Mouse (Mus musculus): ENCODE results near the gene Zfp995.
"Not testable (repeated sequence)": the region's sequence is repeated elsewhere in the genome, so short reads cannot be mapped to it uniquely, and the experiment has no call there.

Gene Zfp995

DNA sequence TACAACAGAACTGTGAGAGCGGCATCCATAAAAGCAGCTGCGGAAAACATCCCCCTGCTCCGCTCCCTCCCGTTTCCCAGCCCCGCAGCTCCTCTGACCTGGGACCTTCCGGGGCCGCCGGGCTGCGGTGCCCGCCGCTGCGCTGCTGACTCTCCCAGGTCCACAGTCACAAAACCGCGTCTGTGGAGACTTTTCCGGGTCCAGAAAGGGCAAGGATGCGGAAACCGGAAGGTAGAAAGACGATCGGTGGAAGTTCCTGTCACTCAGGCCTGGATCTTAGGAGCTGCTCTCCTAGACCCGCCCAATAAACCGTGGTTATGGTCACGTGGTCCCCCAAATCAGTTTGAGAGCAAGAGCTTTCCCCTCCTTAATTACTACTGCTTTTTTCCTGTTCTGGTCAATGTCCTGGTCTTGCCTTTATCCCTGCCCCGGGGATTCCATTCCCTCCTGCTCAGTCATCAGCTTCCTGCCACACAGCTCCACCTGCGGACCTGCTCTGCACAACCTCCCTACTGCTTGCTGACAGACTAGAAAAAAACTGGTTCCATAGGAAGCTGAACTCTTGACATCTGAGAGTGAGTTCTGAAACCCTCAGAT, at the start of gene Zfp995:
Gene Zfp995, minus strand, starts transcription at position 471 of the 597 bp plus-strand sequence.
- DNase-seq (ENCODE audit: low read depth in 1 of 2, low spot score in 2 of 2): peak; percentile 31 to 36

DNA sequence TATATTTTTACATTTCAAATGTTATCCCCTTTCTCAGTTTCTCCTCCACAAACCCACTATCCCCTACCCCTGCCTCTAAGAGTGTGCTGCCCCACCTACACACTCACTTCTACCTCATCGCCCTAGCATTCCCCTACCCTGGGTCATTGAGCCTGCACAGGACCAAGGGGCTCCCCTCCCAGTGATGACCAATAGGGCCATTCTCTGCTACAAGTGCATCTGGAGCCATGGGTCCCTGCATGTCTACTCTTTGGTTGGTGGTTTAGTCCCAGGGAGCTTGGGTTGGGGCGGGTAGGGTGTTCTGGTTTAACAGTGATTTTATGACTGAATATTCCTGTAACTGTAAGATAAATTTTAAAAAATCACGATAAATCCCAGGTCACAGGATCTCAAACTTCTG, 687 bp downstream of the Zfp995 start:
- DNase-seq (ENCODE audit: low read depth in 1 of 2, low spot score in 2 of 2): no peak

DNA sequence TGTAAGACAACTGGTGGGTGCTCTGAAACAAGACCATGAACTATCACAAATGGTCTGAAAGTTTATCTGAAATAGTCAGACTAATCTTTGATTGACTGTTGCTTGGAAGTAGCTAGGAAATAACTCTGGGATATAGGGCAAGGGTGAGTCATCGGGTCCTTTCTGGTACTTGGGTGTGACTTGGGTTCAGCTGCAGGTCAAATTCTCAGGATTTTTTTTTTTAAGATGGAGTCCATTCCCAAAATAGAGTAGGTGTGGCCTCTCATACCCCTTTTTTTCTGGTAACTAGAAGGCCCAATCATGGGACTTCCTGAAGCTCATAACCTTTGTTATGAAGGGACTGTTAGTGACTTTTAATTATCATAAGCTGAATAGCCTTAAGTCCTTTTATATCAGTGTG, 38.5 kb downstream of the Zfp995 start:
- DNase-seq (ENCODE audit: low read depth in 1 of 2, low spot score in 2 of 2): no peak

DNA sequence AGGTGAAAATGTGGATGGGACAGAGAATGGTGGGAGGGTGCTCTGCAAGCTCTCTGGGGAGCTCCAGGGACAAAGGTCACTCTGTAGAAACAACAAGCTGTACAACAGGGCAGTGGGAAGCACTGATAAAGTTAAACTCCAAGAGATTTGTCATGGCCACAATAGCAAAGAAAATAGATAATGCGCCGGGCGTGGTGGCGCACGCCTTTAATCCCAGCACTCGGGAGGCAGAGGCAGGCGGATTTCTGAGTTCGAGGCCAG, 63.5 kb downstream of the Zfp995 start:
- DNase-seq (ENCODE audit: low read depth in 1 of 2, low spot score in 2 of 2): not testable (repeated sequence)

DNA sequence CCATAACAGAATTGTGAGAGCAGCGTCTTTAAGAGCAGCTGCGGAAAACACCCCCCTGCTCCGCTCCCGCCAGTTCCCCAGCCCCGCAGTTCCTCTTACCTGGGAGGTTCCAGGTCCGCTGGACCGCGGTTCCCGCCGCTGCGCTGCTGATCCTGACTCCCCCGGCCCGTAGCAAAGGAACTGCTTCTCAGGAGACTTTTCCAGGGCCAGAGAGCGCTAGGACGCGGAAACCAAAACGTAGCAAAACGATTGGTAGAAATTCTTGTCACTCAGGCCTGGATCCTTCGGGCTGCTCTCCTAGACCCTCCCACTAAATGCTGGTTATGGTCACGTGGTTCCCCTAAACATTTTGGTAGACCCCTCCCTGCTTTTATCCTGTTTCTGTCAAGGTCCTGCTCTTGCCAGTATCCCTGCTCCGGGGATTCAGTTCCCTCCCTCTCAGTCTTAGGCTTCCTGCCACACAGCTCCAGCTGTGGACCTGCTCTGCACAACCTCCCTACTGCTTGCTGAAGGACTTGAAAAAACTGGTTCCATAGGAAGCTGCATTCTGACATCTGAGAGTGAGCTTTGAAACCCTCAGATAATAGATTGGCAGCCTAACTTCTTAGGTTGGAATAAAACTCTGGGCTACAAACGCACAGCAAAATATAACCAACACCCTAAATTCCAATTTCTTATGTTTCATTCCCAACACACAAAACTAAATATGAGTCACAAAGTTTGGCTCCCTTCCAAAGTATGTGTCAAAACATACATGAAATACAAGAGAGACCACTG, 64.0 kb downstream of the Zfp995 start, which contains the start of gene Zfp820:
Gene Zfp820, minus strand, starts transcription at position 228 of the 777 bp plus-strand sequence.
- no peak for DNase-seq (ENCODE audit: low read depth in 1 of 2, low spot score in 2 of 2)

DNA sequence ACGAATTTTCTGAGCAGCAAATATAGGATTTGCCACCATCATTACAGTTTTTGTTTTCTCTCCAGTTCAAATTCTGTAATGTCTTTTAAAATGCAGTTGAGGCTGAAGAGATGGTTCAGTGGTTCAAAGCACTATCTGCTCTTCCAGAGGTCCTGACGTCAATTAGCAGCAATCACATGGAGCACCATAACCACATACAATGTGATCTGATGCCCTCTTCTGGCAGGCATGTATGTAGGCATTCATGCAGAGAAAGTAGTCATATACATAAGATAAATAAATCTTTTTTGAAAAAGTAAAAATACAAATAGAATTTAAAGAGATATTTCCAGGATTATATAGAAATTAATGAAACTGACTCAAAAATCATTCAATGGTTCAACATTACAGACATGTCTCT, 71.2 kb downstream of the Zfp995 start:
- DNase-seq (ENCODE audit: low read depth in 1 of 2, low spot score in 2 of 2): no peak
